Comparison of ENCODE assay signal across 23 mouse cellular contexts in genomic region chr8:70458462-70458861, GRCm38 (mm10). TPM values are rescaled to one million over a fixed set of nuclear protein-coding genes. Genes with fewer than 3 reads are reported as not detected.
"Had no signal": no experiment of that assay in that cellular context is flagged by ENCODE, and none has a peak within 500 bp of the region (broad histone marks: within the 10 kb centered on the region; RNA-seq: fewer than 3 reads in every experiment).

No protein-coding gene starts in this region.

- H3K27ac ChIP-seq: layer of hippocampus, adult 2 months; limb, embryonic 10.5 days; limb, embryonic 13.5 days; liver, embryonic 12.5 days; liver, embryonic 15.5 days; lung, embryonic 15.5 days; midbrain, embryonic 12.5 days; midbrain, embryonic 15.5 days; neural tube, embryonic 12.5 days; neural tube, embryonic 15.5 days; stomach, embryonic 15.5 days had no signal

- DNase-seq: kidney, postnatal 25 days; layer of hippocampus, adult 9-11 months; liver; lung, adult 18-20 months; lung, postnatal 10 days; lung, postnatal 36 days; right cerebral cortex, adult 18-20 months; right cerebral cortex, postnatal 25 days; spleen, adult 18-20 months; thymus, adult 2 months; thymus, postnatal 14 days; thymus, postnatal 4 days had no signal

- H3K4me1 ChIP-seq: lung, embryonic 15.5 days; midbrain, embryonic 12.5 days; neural tube, embryonic 12.5 days; stomach, embryonic 15.5 days had no signal

- ATAC-seq: liver, embryonic 12.5 days; midbrain, embryonic 15.5 days had no signal

- H3K27me3 ChIP-seq: limb, embryonic 13.5 days; liver, embryonic 15.5 days; lung, embryonic 15.5 days; midbrain, embryonic 12.5 days; midbrain, embryonic 15.5 days; neural tube, embryonic 12.5 days; neural tube, embryonic 15.5 days; stomach, embryonic 15.5 days had no signal

- H3K9me3 ChIP-seq: limb, embryonic 10.5 days; liver, embryonic 12.5 days; liver, embryonic 15.5 days; lung, embryonic 15.5 days; midbrain, embryonic 15.5 days; neural tube, embryonic 12.5 days; neural tube, embryonic 15.5 days; stomach, embryonic 15.5 days had no signal

- H3K36me3 ChIP-seq: liver, embryonic 15.5 days; midbrain, embryonic 12.5 days; midbrain, embryonic 15.5 days; neural tube, embryonic 12.5 days; neural tube, embryonic 15.5 days; stomach, embryonic 15.5 days had no signal

- H3K4me3 ChIP-seq: layer of hippocampus, adult 2 months; limb, embryonic 10.5 days; limb, embryonic 13.5 days; liver, embryonic 12.5 days; liver, embryonic 15.5 days; lung, embryonic 15.5 days; midbrain, embryonic 12.5 days; midbrain, embryonic 15.5 days; neural tube, embryonic 12.5 days; neural tube, embryonic 15.5 days; stomach, embryonic 15.5 days had no signal

RNA-seq across cellular contexts. Expression of gene Tmem59l, which starts 28.7 kb away (rescaled TPM):
- polyA plus RNA-seq: liver, embryonic 15.5 days had no signal
